Mouse (Mus musculus) lung, embryonic 15.5 days (tissue): ENCODE measurements around the gene Irf2bpl. TPM values are rescaled to one million over a fixed set of nuclear protein-coding genes. Genes with fewer than 3 reads are reported as not detected.

Source experiments
- ATAC-seq: fragments of 200-750 bp; cut with Nextera tagmentation; 2 replicates; pipeline ENCODE4 v1.8.0; 2017; ENCODE audit warnings: moderate number of reproducible peaks, borderline replicate concordance; ENCODE audit not compliant: low FRiP score, low TSS enrichment; ENCODE audit errors: extremely low read depth
- H3K27ac ChIP-seq: fragments of 300-500 bp; sonication (generic); 2 replicates; pipeline ENCODE4 v1.5.1; 2015; ENCODE audit warnings: moderate library complexity, mild to moderate bottlenecking, inconsistent platforms
- H3K27me3 ChIP-seq: fragments of 300-500 bp; sonication (generic); 2 replicates; pipeline ENCODE4 v1.6.1; 2015; ENCODE audit warnings: inconsistent platforms
- H3K36me3 ChIP-seq: fragments of 300-500 bp; sonication (generic); 2 replicates; pipeline ENCODE4 v1.6.1; 2015; ENCODE audit warnings: inconsistent platforms
- H3K4me1 ChIP-seq: fragments of 300-500 bp; sonication (generic); 2 replicates; pipeline ENCODE4 v1.6.1; 2015; ENCODE audit warnings: inconsistent platforms
- H3K4me2 ChIP-seq: fragments of 300-500 bp; sonication (generic); 2 replicates; pipeline ENCODE4 v1.6.1; 2015; ENCODE audit warnings: inconsistent platforms, mild to moderate bottlenecking, moderate library complexity
- H3K4me3 ChIP-seq: fragments of 300-500 bp; sonication (generic); 2 replicates; pipeline ENCODE4 v1.5.1; 2015; ENCODE audit warnings: mild to moderate bottlenecking, inconsistent platforms
- H3K9ac ChIP-seq: fragments of 300-500 bp; sonication (generic); 2 replicates; pipeline ENCODE4 v1.6.1; 2015; ENCODE audit warnings: inconsistent platforms
- H3K9me3 ChIP-seq: fragments of 300-500 bp; sonication (generic); 2 replicates; pipeline ENCODE4 v1.6.1; 2016; ENCODE audit warnings: inconsistent platforms
- WGBS: fragments of 180-500 bp; shearing (Covaris S2); methylation state at CpG from one replicate; pipeline ENCODE4 v1.1.7; 2015; 5-methylcytosine and 5-hydroxymethylcytosine counted together
- polyA plus RNA-seq: library from polyadenylated mRNA; unstranded; fragments of >200 nt; fragmentation: Nextera tagmentation; extraction: Ambion mirVana; gene quantifications from 2 replicates; pipeline ENCODE4 v1.2.1, GENCODE M21; 2015

Gene Irf2bpl
- 49.4 and 50.0 TPM in 2 replicates for polyA plus RNA-seq

DNA sequence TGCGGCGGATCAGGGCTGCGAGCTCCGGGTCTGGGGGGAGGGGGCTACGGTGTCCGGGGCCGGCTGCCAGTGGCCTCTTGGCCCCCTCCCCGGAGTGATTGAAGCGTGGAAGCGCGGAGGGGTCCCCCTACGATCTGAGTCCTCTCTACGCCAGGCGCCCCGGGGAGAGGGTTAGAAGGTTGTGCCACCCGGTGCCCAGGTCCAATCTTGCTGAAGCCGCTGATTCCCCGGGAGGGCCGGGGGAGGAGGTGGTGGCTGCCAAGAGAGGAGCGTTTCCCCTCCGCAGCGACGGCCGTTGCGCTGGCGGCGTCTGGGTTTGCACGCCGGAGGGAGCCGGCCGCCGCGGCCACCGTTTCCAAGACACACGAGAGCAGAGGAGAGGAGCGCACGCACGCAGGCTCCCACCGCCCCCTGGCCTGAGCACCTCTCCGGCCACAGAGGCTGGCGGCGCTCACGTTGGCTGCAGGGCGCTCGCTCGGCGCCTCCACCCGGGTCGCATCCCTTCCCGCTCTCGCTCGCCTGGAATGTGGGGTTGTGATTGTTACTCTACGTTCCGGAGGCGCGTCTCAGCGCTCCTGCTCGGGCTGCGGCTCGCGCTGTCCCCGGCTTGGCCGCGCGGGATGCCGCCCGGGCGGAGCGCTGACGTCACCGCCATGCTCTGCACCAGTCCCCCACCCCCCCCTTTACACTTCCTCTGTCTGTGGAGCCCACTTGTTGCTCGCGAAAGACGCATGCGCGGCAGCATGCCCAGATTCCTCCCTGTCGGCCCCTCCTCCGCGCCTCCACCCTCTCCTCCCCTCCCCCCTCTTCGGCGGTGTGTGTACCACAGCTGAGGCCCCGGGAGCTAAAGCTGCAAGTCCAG, at the start of gene Irf2bpl:
Irf2bpl (minus strand) TSS at position 602 of the 862 bp plus-strand sequence.
- under 1% methylated on average over 82 of the region's 82 CpGs for WGBS
- Histone ChIP-seq H3K4me2 (peak within 1 kb of the TSS; percentile 92), H3K4me3 (peak within 1 kb of the TSS; percentile 88), H3K9me3 (no peaks in the 10 kb centered on the region), H3K9ac (peak within 1 kb of the TSS; percentile 98), H3K27me3 (no peaks in the 10 kb centered on the region), H3K36me3 (0 out of 2 replicates have a peak, but pooled peaks cover 3% of the 10 kb centered on the region), H3K27ac (peak within 1 kb of the TSS; percentile 100), H3K4me1 (peaks cover 54% of the 10 kb centered on the region)
- peak; percentile 88 for ATAC-seq

DNA sequence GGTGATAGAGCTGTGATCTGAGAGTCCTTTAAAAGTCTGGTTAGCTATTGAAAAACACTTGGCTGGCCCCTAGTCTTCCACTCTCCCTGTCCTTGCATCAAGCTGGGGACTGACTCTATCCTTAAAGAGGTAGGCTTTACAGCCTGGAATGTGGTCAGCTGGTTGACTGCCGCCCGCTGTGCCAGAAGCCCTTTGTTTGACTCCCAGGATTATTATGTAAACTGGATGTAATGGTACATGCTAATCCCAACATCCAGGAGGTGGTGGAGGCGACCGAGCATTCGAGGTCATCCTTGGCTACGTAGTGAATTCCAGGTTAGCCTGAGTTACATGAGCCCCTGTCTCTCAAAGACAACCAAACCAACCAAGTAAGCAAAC, 48.0 kb upstream of the Irf2bpl start:
- no peaks in the 10 kb centered on the region for H3K36me3 ChIP-seq
- H3K4me2 ChIP-seq, result no peak overlapping the region
- no peak overlapping the region for H3K27ac ChIP-seq
- peaks cover 2% of the 10 kb centered on the region; the same call in 1 of the 2 replicates for H3K9me3 ChIP-seq
- H3K4me1 ChIP-seq, result peaks cover 14% of the 10 kb centered on the region
- no peak overlapping the region for H3K4me3 ChIP-seq
- no peaks in the 10 kb centered on the region for H3K27me3 ChIP-seq
- H3K9ac ChIP-seq, result no peak overlapping the region
- 34% methylated on average over 6 of the region's 6 CpGs for WGBS
- 0 out of 2 replicates have a peak, but pooled peaks have one; percentile 24 for ATAC-seq

DNA sequence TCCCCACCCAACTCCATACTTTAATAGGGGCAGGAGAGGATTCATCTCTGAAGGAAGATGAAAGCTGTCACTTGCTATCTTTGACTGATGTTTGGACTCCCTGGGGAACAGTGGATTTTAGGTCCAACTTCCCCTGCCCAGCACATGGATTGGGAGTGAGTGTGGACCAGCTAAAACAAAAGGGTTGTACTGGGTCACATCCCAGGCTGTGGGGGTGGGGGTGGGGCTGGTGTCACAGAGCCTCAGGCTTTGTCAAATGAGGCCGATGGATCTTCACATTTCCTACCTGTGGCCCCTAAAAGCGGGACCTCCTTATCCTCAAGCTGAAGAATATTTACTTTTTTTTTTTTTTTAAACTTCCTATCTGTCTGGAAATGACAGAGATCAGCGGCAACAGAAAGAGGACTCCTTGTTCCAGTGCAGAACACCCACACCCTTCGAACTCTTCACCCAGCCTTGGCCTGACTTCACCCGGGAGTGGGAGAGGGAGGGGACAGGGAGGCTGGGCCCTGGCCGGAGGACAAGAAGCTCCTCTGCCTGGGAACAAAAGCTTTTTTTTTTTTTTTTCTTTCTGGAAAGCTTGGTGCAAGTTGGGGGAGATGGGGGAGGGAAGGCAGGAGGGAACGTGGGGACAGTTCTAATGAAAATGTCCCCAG, 47.4 kb upstream of the Irf2bpl start:
- H3K4me3 ChIP-seq, result no peak overlapping the region
- peaks cover 14% of the 10 kb centered on the region for H3K4me1 ChIP-seq
- no peak overlapping the region for H3K9ac ChIP-seq
- H3K4me2 ChIP-seq, result no peak overlapping the region
- no peak overlapping the region for H3K27ac ChIP-seq
- no peaks in the 10 kb centered on the region for H3K36me3 ChIP-seq
- WGBS, result 14% methylated on average over 7 of the region's 7 CpGs
- no peaks in the 10 kb centered on the region for H3K27me3 ChIP-seq
- peaks cover 2% of the 10 kb centered on the region; the same call in 1 of the 2 replicates for H3K9me3 ChIP-seq
- ATAC-seq, result peak; percentile 68; the same call in 1 of the 2 replicates

DNA sequence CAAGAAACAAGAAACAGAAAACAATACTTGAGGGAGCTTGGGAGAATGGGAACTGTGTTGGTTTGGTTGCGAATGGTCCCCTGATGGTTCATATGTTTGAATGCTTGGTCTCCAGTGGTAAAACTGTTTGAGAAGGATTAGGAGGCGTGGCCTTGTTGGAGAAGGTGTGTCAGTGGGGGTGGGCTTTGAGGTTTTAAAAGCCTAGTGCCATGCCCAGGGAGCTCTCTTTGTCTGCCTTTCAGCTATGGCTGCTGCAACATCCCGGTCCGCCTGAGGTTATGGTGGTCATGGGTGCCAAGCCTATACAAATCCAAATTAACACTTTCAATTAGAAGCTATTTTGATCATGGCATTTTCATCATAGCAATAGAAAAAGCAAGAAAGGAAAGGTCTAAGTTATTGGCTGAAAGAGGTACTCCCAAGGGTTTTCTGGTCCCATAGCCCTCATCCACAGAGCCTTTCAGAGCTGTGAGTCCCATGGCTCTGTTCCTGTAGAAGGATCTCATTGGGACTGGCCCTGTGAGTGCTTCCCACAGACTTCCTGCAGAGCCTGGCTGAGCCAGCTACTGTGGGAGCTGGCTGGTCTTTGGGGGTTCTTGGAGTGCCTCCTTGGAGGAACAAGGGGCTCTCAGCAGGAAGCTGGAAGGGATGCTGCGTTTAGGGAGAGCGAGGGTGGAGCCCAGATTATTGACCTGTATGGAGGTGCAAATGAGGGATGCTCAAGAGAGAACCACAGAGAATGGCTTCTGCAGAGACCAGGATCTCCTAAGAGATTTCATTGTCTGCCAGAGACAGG, 46.5 kb upstream of the Irf2bpl start:
- no peak overlapping the region for H3K4me3 ChIP-seq
- no peak overlapping the region for H3K9ac ChIP-seq
- H3K4me1 ChIP-seq, result peaks cover 14% of the 10 kb centered on the region
- no peak for ATAC-seq
- no peak overlapping the region for H3K27ac ChIP-seq
- no peaks in the 10 kb centered on the region for H3K36me3 ChIP-seq
- H3K27me3 ChIP-seq, result no peaks in the 10 kb centered on the region
- WGBS, result 79% methylated on average over 6 of the region's 6 CpGs
- H3K9me3 ChIP-seq, result peaks cover 2% of the 10 kb centered on the region; the same call in 1 of the 2 replicates
- no peak overlapping the region for H3K4me2 ChIP-seq

DNA sequence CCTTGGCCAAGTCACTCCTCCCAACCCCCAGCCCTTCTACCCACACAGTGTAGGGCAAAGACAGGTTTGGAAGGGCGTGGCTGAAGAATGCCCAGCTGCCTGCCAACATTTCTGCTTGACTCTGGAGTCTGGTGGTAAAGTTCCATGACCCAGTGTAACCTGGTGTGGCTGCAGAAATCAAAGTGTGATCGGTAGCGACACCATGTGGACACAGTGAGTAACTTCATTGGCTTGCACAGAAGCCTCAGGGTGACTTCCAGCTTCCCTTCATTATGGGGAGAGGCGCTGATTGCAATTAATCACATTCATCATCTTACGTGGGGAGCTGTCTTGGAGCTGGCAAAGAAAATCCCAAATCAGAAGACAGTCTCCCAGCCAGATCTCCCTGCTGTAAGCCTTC, 39.2 kb upstream of the Irf2bpl start:
- WGBS, result under 1% methylated on average over 5 of the region's 5 CpGs

DNA sequence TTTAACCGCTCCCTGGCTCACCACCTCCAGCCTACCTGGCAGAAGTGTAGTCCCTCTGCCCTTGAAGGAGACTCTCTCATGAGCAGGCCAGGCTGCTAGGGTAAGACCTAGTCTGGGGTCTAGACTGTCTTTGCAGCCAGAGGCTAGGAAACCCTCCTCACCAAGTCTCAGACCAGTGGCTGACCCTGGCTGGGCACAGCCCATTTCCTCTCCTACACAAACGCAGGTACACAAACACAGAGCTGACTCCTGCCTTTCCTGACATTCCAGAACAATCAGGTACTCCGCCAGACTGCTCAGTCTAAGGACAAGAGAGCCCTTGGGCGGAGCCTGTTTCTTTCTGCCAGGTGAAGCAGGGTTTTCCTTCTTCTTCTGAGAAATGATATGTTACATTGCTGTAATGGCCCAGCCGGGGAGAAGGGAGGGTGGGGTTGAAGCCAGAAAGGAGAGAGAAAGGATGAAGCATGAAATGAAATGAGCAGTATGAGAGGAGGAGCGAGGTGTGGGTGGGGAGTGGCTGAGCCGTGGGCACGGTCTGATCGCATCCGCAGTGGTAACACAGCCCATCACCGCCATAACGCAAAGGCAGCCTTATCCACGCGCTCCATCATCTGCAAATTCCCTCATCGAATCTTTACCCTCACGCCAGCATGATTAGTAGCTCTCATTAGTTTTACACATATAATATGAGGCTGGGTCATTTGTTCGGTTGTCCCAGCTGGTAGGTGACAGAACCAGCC, 34.6 kb upstream of the Irf2bpl start:
- H3K9ac ChIP-seq, result no peak overlapping the region
- H3K4me1 ChIP-seq, result peaks cover 28% of the 10 kb centered on the region
- peak overlapping the region; percentile 28; the same call in 1 of the 2 replicates for H3K4me2 ChIP-seq
- WGBS, result 64% methylated on average over 17 of the region's 17 CpGs
- ATAC-seq, result peak; percentile 40; the same call in 1 of the 2 replicates
- no peaks in the 10 kb centered on the region for H3K9me3 ChIP-seq
- H3K27ac ChIP-seq, result peak overlapping the region; percentile 88
- H3K27me3 ChIP-seq, result no peaks in the 10 kb centered on the region
- no peak overlapping the region for H3K4me3 ChIP-seq
- no peaks in the 10 kb centered on the region for H3K36me3 ChIP-seq

More for the DNA sequence above, 39.2 kb upstream of the Irf2bpl start:
- Histone ChIP-seq H3K36me3 (no peaks in the 10 kb centered on the region), H3K27me3 (no peaks in the 10 kb centered on the region), H3K4me2 (no peak overlapping the region), H3K9ac (no peak overlapping the region), H3K27ac (no peak overlapping the region), H3K4me1 (peaks cover 12% of the 10 kb centered on the region), H3K9me3 (peaks cover 2% of the 10 kb centered on the region; the same call in 1 of the 2 replicates), H3K4me3 (no peak overlapping the region)
- ATAC-seq, result peak; percentile 58; the same call in 1 of the 2 replicates

DNA sequence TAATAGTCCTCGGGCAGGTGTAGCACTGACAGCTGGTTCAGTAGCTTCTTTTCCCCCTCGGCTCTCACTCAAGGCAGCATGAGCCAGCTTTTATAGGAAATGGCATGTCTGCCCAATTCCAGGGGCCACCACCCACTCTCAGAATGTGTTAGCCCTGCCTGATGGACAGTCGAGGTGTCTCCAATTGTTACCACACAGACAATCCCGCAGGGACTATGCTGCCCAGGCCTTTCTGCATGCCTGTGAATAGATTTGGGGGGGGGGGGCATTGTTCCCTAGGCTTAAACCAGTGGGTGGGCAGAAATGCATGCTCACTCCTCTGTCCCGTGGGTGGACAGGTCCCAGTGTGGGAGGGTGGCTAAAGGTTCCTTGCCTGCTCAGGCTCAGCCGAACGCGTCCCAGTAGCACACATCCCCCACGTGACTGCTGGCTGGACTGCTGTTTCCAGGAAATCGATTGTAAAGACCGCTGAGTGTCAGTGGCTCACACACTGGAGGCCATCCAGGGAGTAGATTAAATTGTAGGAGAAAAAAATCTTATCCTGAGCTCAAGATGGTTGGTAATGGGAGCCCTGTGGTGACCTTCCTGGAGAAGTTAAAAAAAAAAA, 33.9 kb upstream of the Irf2bpl start:
- Histone ChIP-seq H3K9me3 (no peaks in the 10 kb centered on the region), H3K27ac (peak overlapping the region; percentile 88), H3K9ac (no peak overlapping the region), H3K4me2 (peak overlapping the region; percentile 28), H3K4me3 (no peak overlapping the region), H3K27me3 (no peaks in the 10 kb centered on the region), H3K36me3 (no peaks in the 10 kb centered on the region), H3K4me1 (peaks cover 24% of the 10 kb centered on the region)
- peak; percentile 56; the same call in 1 of the 2 replicates for ATAC-seq
- WGBS, result 14% methylated on average over 11 of the region's 11 CpGs

DNA sequence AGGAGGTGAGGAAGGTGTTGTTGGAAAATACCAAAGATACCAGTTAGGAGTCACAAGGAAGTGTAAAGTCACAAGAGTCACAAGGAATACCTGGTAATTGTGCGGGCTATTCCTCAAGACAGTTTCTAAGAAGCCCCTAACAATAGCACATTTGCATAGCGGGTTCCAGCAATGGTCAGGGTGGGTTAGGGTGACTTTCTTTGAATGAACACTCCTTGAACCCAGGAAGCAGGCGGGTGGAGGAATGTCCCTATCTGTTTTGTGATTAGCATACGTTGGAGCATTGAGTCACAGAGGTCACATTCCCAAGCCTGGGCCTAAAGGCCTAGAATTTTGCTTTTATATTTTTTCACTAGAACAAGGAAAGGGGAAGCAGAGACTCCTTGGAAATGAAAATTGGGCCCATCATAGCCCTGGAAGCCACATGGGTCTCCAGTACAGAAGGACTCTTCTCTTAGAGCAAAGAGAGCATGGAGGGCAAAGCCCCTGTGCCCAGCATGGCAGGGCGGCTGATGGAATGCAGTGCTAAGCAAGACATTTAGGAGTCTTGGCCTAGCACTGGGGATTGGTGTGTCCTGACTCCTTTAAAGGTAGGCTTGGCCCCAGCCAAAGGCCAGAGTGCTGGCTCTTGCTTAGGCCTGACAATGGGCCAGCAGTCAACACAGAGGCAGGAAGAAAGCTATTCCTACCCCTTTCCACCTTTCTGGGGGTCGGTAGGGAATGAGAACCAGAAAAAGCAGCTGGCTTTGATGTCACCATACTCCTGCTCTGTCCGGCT, 32.4 kb upstream of the Irf2bpl start:
- Histone ChIP-seq H3K4me3 (no peak overlapping the region), H3K36me3 (no peaks in the 10 kb centered on the region), H3K4me1 (peaks cover 33% of the 10 kb centered on the region), H3K27me3 (no peaks in the 10 kb centered on the region), H3K9ac (no peak overlapping the region), H3K4me2 (no peak overlapping the region), H3K9me3 (no peaks in the 10 kb centered on the region), H3K27ac (no peak overlapping the region)
- WGBS, result 81% methylated on average over 7 of the region's 7 CpGs
- ATAC-seq, result no peak

DNA sequence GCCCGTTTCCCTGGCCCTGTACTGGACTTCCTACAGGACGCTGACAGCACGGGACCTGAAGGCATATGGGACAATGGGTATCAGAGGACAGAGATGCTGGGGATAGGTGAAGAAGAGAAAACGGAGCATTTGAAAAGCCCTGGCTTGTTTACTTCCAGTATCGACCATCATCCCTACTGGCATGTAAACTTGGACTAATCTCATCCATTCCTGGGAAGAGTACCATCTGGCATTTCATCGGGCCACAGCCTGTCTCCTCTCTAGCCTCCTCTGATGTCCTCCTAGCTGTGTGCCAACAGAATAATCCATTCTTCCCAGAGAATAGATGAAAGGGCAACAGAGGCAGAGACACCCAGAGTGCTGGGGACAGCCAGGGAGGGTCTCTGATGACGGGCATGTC, 31.0 kb upstream of the Irf2bpl start:
- ATAC-seq, result no peak
- Histone ChIP-seq H3K36me3 (no peaks in the 10 kb centered on the region), H3K9ac (no peak overlapping the region), H3K27me3 (no peaks in the 10 kb centered on the region), H3K27ac (no peak overlapping the region), H3K4me3 (no peak overlapping the region), H3K4me2 (no peak overlapping the region), H3K9me3 (no peaks in the 10 kb centered on the region), H3K4me1 (peaks cover 41% of the 10 kb centered on the region)
- 63% methylated on average over 7 of the region's 7 CpGs for WGBS

DNA sequence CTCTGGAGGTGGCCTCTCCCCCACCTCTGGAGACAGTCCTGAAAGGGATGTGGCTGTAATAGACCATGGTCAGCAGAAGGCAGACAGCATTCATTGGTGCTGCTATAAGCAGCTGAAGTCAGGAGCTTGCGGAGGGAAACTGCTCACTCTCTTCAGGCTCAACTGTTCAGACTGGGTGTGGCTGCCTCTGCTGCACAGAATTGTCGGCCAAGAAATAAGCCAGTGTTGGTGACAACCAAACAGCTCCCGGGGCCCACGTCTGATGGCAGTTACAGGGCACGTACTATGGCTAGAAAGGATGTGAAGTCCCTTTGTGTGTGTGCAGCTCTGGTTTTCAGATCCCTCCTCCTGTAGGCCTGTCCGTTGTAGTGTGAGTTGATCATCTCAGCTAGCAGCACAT, 30.2 kb upstream of the Irf2bpl start:
- H3K9ac ChIP-seq, result no peak overlapping the region
- H3K36me3 ChIP-seq, result no peaks in the 10 kb centered on the region
- H3K4me3 ChIP-seq, result no peak overlapping the region
- peaks cover 41% of the 10 kb centered on the region for H3K4me1 ChIP-seq
- no peak for ATAC-seq
- H3K27ac ChIP-seq, result peak overlapping the region; percentile 51
- no peaks in the 10 kb centered on the region for H3K9me3 ChIP-seq
- WGBS, result 41% methylated on average over 6 of the region's 6 CpGs
- no peaks in the 10 kb centered on the region for H3K27me3 ChIP-seq
- no peak overlapping the region for H3K4me2 ChIP-seq
